9 mouse cellular contexts compared by ENCODE assay signal in the genomic region with DNA sequence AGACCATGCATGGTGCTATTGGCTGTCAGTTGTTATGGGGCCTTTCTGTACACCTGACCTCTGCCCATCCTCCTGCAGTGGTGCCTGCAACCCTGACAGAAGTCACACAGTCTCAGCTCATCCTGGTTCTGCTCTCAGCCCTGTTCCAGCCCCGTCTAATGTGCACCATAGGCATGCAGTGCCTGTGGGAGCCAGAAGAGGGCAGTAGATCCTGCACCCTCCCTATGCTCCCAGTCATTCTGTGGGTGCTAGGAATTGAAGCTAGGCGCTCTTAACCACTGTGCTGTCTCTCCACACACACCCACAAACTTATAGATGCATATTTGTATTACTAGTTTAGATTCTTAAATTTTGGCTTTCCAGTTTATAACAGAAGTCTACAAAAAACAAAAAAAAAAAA. TPM values are rescaled to one million over a fixed set of nuclear protein-coding genes. Genes with fewer than 3 reads are reported as not detected.
DNase-seq lines count a peak whose midpoint lies in the region; ATAC-seq and TF ChIP-seq lines count a peak whose summit lies in the region.
"Had no signal": no experiment of that assay in that cellular context is flagged by ENCODE, and none has a peak within 500 bp of the region (broad histone marks: within the 10 kb centered on the region; RNA-seq: fewer than 3 reads in every experiment).

No protein-coding gene starts in this region.

- H3K4me3 ChIP-seq in limb, embryonic 11.5 days (ENCODE audit: low read depth, low read length) = no peak overlapping the region
- no peak overlapping the region for H3K4me3 ChIP-seq in limb, embryonic 10.5 days
- no peak overlapping the region for H3K4me3 ChIP-seq in liver, postnatal 0 days (ENCODE audit: low read depth, low read length)
- H3K4me3 ChIP-seq: myocyte had no signal

- no peak for ATAC-seq in limb, embryonic 11.5 days (ENCODE audit: insufficient number of reproducible peaks, low FRiP score, low TSS enrichment, low read depth)
- ATAC-seq in erythroid progenitor cell, adult 5-6 weeks (replicated peaks; ENCODE audit: low FRiP score, poor library complexity, severe bottlenecking) = peak; percentile 59; the same call in 1 of the 2 replicates
- no peak for ATAC-seq in liver, postnatal 0 days

- peak; percentile 84 for TF ChIP-seq CTCF in liver, postnatal 0 days (IDR thresholded peaks at IDR 0.05; ENCODE audit: low read depth)

- DNase-seq in limb, embryonic 11.5 days (ENCODE audit: low spot score) = peak; percentile 47
- DNase-seq in limb, embryonic 10.5 days (ENCODE audit: low spot score) = no peak
- peak; percentile 72 for DNase-seq in R1 (ENCODE audit: low read depth, low spot score)
- DNase-seq in liver, postnatal 0 days = peak; percentile 61
- DNase-seq in thymus, postnatal 14 days = peak; percentile 64
- DNase-seq in cerebellum, adult 8-10 months = no peak
- DNase-seq in frontal cortex, postnatal 25 days (ENCODE audit: low spot score in 2 of 2) = no peak

- H3K9me3 ChIP-seq in limb, embryonic 11.5 days (ENCODE audit: control insufficient read depth, low read length) = no peaks in the 10 kb centered on the region
- no peaks in the 10 kb centered on the region for H3K9me3 ChIP-seq in limb, embryonic 10.5 days (replicated peaks)
- H3K9me3 ChIP-seq in liver, postnatal 0 days (ENCODE audit: low read length) = no peaks in the 10 kb centered on the region

- H3K27ac ChIP-seq in limb, embryonic 11.5 days (replicated peaks; ENCODE audit: low read depth, low read length) = no peak overlapping the region
- no peak overlapping the region for H3K27ac ChIP-seq in limb, embryonic 10.5 days
- no peak overlapping the region for H3K27ac ChIP-seq in liver, postnatal 0 days (ENCODE audit: low read depth)

- no peaks in the 10 kb centered on the region for H3K4me1 ChIP-seq in limb, embryonic 11.5 days (ENCODE audit: control insufficient read depth, insufficient read depth, low read length)
- peaks cover under 1% of the 10 kb centered on the region; the same call in 1 of the 2 replicates for H3K4me1 ChIP-seq in limb, embryonic 10.5 days
- no peaks in the 10 kb centered on the region for H3K4me1 ChIP-seq in liver, postnatal 0 days (ENCODE audit: insufficient read depth)

- no peaks in the 10 kb centered on the region; the same call in 1 of the 2 replicates for H3K36me3 ChIP-seq in limb, embryonic 11.5 days (ENCODE audit: control insufficient read depth, insufficient read depth, low read length)
- peaks cover 13% of the 10 kb centered on the region for H3K36me3 ChIP-seq in limb, embryonic 10.5 days
- H3K36me3 ChIP-seq in liver, postnatal 0 days (replicated peaks; ENCODE audit: insufficient read depth, low read length) = peaks cover 16% of the 10 kb centered on the region

- no peak overlapping the region for H3K9ac ChIP-seq in limb, embryonic 11.5 days (ENCODE audit: low read length)
- no peak overlapping the region for H3K9ac ChIP-seq in liver, postnatal 0 days (replicated peaks)

- TF ChIP-seq EP300 in liver, postnatal 0 days (IDR thresholded peaks at IDR 0.05; ENCODE audit: low read depth) = no peak

- WGBS in limb, embryonic 11.5 days = 67% methylated on average over 2 of the region's 2 CpGs
- WGBS in limb, embryonic 10.5 days = 62% methylated on average over 2 of the region's 2 CpGs
- 67% methylated on average over 2 of the region's 2 CpGs for WGBS in liver, postnatal 0 days (ENCODE audit: insufficient replicate concordance)

- H3K4me2 ChIP-seq in limb, embryonic 11.5 days (ENCODE audit: low read depth, severe bottlenecking) = no peak overlapping the region
- no peak overlapping the region for H3K4me2 ChIP-seq in liver, postnatal 0 days (ENCODE audit: low read depth, low read length)

- no peaks in the 10 kb centered on the region for H3K27me3 ChIP-seq in limb, embryonic 11.5 days (ENCODE audit: control insufficient read depth, insufficient read depth, low read length)
- no peaks in the 10 kb centered on the region for H3K27me3 ChIP-seq in limb, embryonic 10.5 days (ENCODE audit: low read depth, poor library complexity, severe bottlenecking)
- no peaks in the 10 kb centered on the region for H3K27me3 ChIP-seq in liver, postnatal 0 days (ENCODE audit: insufficient read depth, low read length)

RNA-seq across cellular contexts. Expression of gene Wdr19, which starts 42.6 kb away (rescaled TPM):
- polyA plus RNA-seq in limb, embryonic 11.5 days (2014; fragmentation: Nextera tagmentation; extraction: Ambion mirVana) = 12.5 and 15.8 TPM in 2 replicates
- 7.3 and 11.0 TPM in 2 replicates for polyA plus RNA-seq in limb, embryonic 10.5 days (2016; fragmentation: Nextera tagmentation; extraction: Ambion mirVana)
- 0.42 and 2.2 TPM in 2 replicates for total RNA-seq in erythroid progenitor cell, adult 5-6 weeks (2015; ENCODE audit: low replicate concordance)
- total RNA-seq in erythroid progenitor cell, adult 5-6 weeks (2017; ENCODE audit: low replicate concordance) = 0.13 and 0.61 TPM in 2 replicates
- 0.71 and 1.1 TPM in 2 replicates for polyA plus RNA-seq in liver, postnatal 0 days (2015; fragmentation: Nextera tagmentation; extraction: Ambion mirVana)

RNA-seq across cellular contexts. Expression of gene Klhl5, which starts 49.5 kb away (rescaled TPM):
- polyA plus RNA-seq in limb, embryonic 11.5 days (2014; fragmentation: Nextera tagmentation; extraction: Ambion mirVana) = 15.5 and 16.1 TPM in 2 replicates
- polyA plus RNA-seq in limb, embryonic 10.5 days (2016; fragmentation: Nextera tagmentation; extraction: Ambion mirVana) = 12.7 and 13.0 TPM in 2 replicates
- total RNA-seq in erythroid progenitor cell, adult 5-6 weeks (2015; ENCODE audit: low replicate concordance) = 14.4 and 22.2 TPM in 2 replicates
- 6.4 and 6.8 TPM in 2 replicates for total RNA-seq in erythroid progenitor cell, adult 5-6 weeks (2017; ENCODE audit: low replicate concordance)
- polyA plus RNA-seq in liver, postnatal 0 days (2015; fragmentation: Nextera tagmentation; extraction: Ambion mirVana) = 5.2 and 5.6 TPM in 2 replicates

Comparison
In these comparisons a context has a peak if more than half of its experiments do, and no peak if none do; other contexts are left out.
1. DNase-seq: peak in limb, embryonic 11.5 days (single experiment), R1 (single experiment), liver, postnatal 0 days (single experiment) and thymus, postnatal 14 days (single experiment); none in limb, embryonic 10.5 days (single experiment), cerebellum, adult 8-10 months (single experiment) and frontal cortex, postnatal 25 days (0 of 2).